Mouse (Mus musculus) CD4-positive, CD25-positive, alpha-beta regulatory T cell, adult 2 months (primary cell): ENCODE measurements around the gene Ephx1.
"Not testable (repeated sequence)": the region's sequence is repeated elsewhere in the genome, so short reads cannot be mapped to it uniquely, and the experiment has no call there.

Experiments
- DNase-seq: peaks from one replicate; pipeline ENCODE4 v3.0.0-alpha.2; 2012; ENCODE audit warnings: low read depth, low spot score

Gene Ephx1

GRCm38 (mm10) chr1:181014731-181015500 is 5.8 kb downstream of the Ephx1 start:
- peak; percentile 63 for DNase-seq

- DNase-seq: no peak
Observed at GRCm38 (mm10) chr1:181013446-181013845, 7.3 kb downstream of the Ephx1 start.

GRCm38 (mm10) chr1:181012416-181012815 is 8.3 kb downstream of the Ephx1 start:
- DNase-seq: no peak

GRCm38 (mm10) chr1:181011601-181012000 is 9.1 kb downstream of the Ephx1 start:
- DNase-seq: no peak

- no peak for DNase-seq
Observed at GRCm38 (mm10) chr1:181010171-181010932, 10.4 kb downstream of the Ephx1 start.

- DNase-seq: no peak
Observed at GRCm38 (mm10) chr1:181009754-181010153, 10.9 kb downstream of the Ephx1 start.

- no peak for DNase-seq
Observed at GRCm38 (mm10) chr1:181009011-181009590, 11.6 kb downstream of the Ephx1 start.

- no peak for DNase-seq
Observed at GRCm38 (mm10) chr1:181008266-181008665, 12.4 kb downstream of the Ephx1 start.

- no peak for DNase-seq
Observed at GRCm38 (mm10) chr1:181007831-181008230, 12.9 kb downstream of the Ephx1 start.

GRCm38 (mm10) chr1:181005331-181005730 is 15.4 kb downstream of the Ephx1 start:
- no peak for DNase-seq

GRCm38 (mm10) chr1:181003790-181004189 is 16.9 kb downstream of the Ephx1 start:
- DNase-seq: no peak

- no peak for DNase-seq
Observed at GRCm38 (mm10) chr1:181001621-181002020, 19.1 kb downstream of the Ephx1 start.

GRCm38 (mm10) chr1:181001217-181001616 is 19.5 kb downstream of the Ephx1 start:
- no peak for DNase-seq

GRCm38 (mm10) chr1:181000501-181001092 is 20.1 kb downstream of the Ephx1 start:
- no peak for DNase-seq

GRCm38 (mm10) chr1:180992142-180992541 is 28.6 kb downstream of the Ephx1 start:
- DNase-seq: peak; percentile 79

- no peak for DNase-seq
Observed at GRCm38 (mm10) chr1:180990671-180991070, 30.0 kb downstream of the Ephx1 start.

- DNase-seq: peak; percentile 88
Observed at GRCm38 (mm10) chr1:180987759-180988158, 32.9 kb downstream of the Ephx1 start.

- DNase-seq: no peak
Observed at GRCm38 (mm10) chr1:180986701-180987100, 34.0 kb downstream of the Ephx1 start.

- not testable (repeated sequence) for DNase-seq
Observed at GRCm38 (mm10) chr1:180981298-180982046, 39.2 kb downstream of the Ephx1 start.

- DNase-seq: peak; percentile 52
Observed at GRCm38 (mm10) chr1:180980464-180980863, 40.2 kb downstream of the Ephx1 start.

GRCm38 (mm10) chr1:180979484-180980251 is 41.0 kb downstream of the Ephx1 start:
- DNase-seq: no peak
